Mouse (Mus musculus) thymus, adult 2 months (tissue): ENCODE measurements around the gene Xndc1. TPM values are rescaled to one million over a fixed set of nuclear protein-coding genes. Genes with fewer than 3 reads are reported as not detected.
"Not testable (repeated sequence)": the region's sequence is repeated elsewhere in the genome, so short reads cannot be mapped to it uniquely, and the experiment has no call there.

ENCODE experiments used
- DNase-seq: peaks from one replicate; pipeline ENCODE4 v3.0.0; 2021
- H3K27ac ChIP-seq: fragments of 200-500 bp; 2 replicates; pipeline ENCODE4 v1.5.1; 2012; ENCODE audit warnings: low read length, control low read depth; ENCODE audit not compliant: control insufficient read depth, insufficient read depth
- H3K27me3 ChIP-seq: fragments of 200-500 bp; 2 replicates; pipeline ENCODE4 v1.6.1; 2012; ENCODE audit warnings: mild to moderate bottlenecking, low read length, moderate library complexity, mixed read lengths; ENCODE audit not compliant: control insufficient read depth, insufficient read depth
- H3K36me3 ChIP-seq: fragments of 200-500 bp; 2 replicates; pipeline ENCODE4 v1.6.1; 2012; ENCODE audit warnings: mild to moderate bottlenecking, low read length, moderate library complexity; ENCODE audit not compliant: control insufficient read depth, insufficient read depth
- H3K4me1 ChIP-seq: fragments of 200-500 bp; replicated peaks from 2 replicates; pipeline ENCODE4 v1.6.1; 2012; ENCODE audit warnings: low read length; ENCODE audit not compliant: control insufficient read depth, insufficient read depth
- H3K4me3 ChIP-seq: fragments of 200-500 bp; 2 replicates; pipeline ENCODE4 v1.5.1; 2012; ENCODE audit warnings: mild to moderate bottlenecking, low read length, control low read depth, moderate library complexity; ENCODE audit not compliant: control insufficient read depth, insufficient read depth
- CTCF ChIP-seq: fragments of 200-500 bp; IDR thresholded peaks from 2 replicates; pipeline ENCODE4 v1.5.1; 2012; ENCODE audit warnings: mild to moderate bottlenecking, control low read depth, low read length, moderate library complexity, borderline replicate concordance; ENCODE audit not compliant: control insufficient read depth, poor library complexity, insufficient read depth; ENCODE audit errors: extremely low read depth
- POLR2A ChIP-seq: fragments of 200-500 bp; IDR thresholded peaks from 2 replicates; pipeline ENCODE4 v1.6.1; 2012; ENCODE audit warnings: mild to moderate bottlenecking, low read length, control low read depth, moderate library complexity; ENCODE audit not compliant: control insufficient read depth, poor library complexity, insufficient read depth; ENCODE audit errors: extremely low read depth
- WGBS: fragments of 180-500 bp; shearing (Covaris S2); methylation state at CpG from one replicate; pipeline ENCODE4 v1.1.7; 2018; 5-methylcytosine and 5-hydroxymethylcytosine counted together
- polyA plus RNA-seq: library from polyadenylated mRNA; depleted of rRNA; stranded (reverse); fragments of >200 nt; gene quantifications from 2 replicates; pipeline ENCODE4 v1.2.3, GENCODE M21; 2012

The Xndc1 gene
- polyA plus RNA-seq, 1 experiment: 47.7 TPM

DNA sequence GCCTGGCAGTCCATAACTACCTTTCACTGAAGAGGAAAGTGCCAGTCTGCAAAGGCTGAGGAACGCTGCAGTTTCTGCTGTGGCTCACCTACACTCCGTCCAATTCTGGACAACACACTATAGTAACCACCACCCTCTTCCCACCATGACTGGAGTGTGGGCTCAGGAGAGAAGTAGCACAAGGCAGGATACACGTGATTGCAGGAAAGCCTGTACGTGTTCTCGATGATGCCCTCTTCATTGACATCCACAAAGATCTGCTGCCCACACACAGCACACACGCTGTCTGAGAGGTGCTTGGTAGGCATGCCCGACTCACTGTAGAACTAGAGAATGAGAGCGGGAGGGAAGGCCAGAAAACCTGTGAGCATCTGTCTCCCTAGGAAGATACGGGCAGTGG, 41.5 kb upstream of the Xndc1 start:
- WGBS: 97% methylated on average over 9 of the region's 9 CpGs
- Histone ChIP-seq H3K36me3 (peaks cover 27% of the 10 kb centered on the region), H3K4me3 (no peak overlapping the region), H3K27ac (no peak overlapping the region), H3K4me1 (no peaks in the 10 kb centered on the region), H3K27me3 (no peaks in the 10 kb centered on the region)
- no peak for DNase-seq
- TF ChIP-seq CTCF (no peak), POLR2A (no peak)

GRCm38 (mm10) chr7:102025187-102026119, 39.9 kb upstream of the Xndc1 start:
- 94% methylated on average over 2 of the region's 2 CpGs for WGBS
- TF ChIP-seq CTCF (no peak), POLR2A (no peak)
- H3K4me1 ChIP-seq: no peaks in the 10 kb centered on the region
- H3K36me3 ChIP-seq: peaks cover 37% of the 10 kb centered on the region
- H3K27ac ChIP-seq: no peak overlapping the region
- H3K4me3 ChIP-seq: no peak overlapping the region
- H3K27me3 ChIP-seq: no peaks in the 10 kb centered on the region
- no peak for DNase-seq

DNA sequence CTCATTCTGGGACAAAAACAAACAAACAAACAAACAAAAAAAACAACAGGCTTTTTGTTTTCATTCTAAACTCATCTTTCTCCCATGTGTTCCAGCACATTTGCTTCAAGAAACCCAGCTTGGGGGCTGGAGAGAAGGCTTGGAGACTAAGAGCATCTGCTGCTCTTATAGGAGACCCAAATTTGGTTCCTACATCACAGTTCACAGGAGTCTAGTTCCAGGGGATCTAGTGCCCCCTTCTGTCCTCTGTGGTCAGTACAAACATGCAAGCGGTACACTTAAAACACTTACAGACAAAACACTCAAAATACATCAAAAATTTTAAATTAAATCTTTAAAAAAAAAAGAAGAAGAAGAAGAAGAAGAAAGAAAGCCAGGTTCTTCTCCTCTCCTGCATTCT, 30.4 kb upstream of the Xndc1 start:
- Histone ChIP-seq H3K27me3 (no peaks in the 10 kb centered on the region), H3K36me3 (peaks cover 60% of the 10 kb centered on the region), H3K4me1 (no peaks in the 10 kb centered on the region), H3K27ac (no peak overlapping the region), H3K4me3 (no peak overlapping the region)
- no peak for DNase-seq
- TF ChIP-seq CTCF (no peak), POLR2A (no peak)
- 96% methylated on average over 1 of the region's 1 CpGs for WGBS

- H3K4me1 ChIP-seq: no peaks in the 10 kb centered on the region
- peaks cover 58% of the 10 kb centered on the region for H3K36me3 ChIP-seq
- WGBS: 95% methylated on average over 2 of the region's 2 CpGs
- no peak overlapping the region for H3K27ac ChIP-seq
- H3K27me3 ChIP-seq: no peaks in the 10 kb centered on the region
- no peak for DNase-seq
- TF ChIP-seq POLR2A (no peak), CTCF (no peak)
- no peak overlapping the region for H3K4me3 ChIP-seq
Observed at GRCm38 (mm10) chr7:102035534-102035933, 29.8 kb upstream of the Xndc1 start.

- H3K4me1 ChIP-seq: no peaks in the 10 kb centered on the region
- no peak overlapping the region for H3K27ac ChIP-seq
- DNase-seq: no peak
- no peak for TF ChIP-seq CTCF
- TF ChIP-seq POLR2A: no peak
- H3K4me3 ChIP-seq: no peak overlapping the region
- H3K27me3 ChIP-seq: no peaks in the 10 kb centered on the region
- WGBS: 95% methylated on average over 3 of the region's 3 CpGs
- H3K36me3 ChIP-seq: peaks cover 49% of the 10 kb centered on the region
Observed at GRCm38 (mm10) chr7:102037318-102037717, 28.0 kb upstream of the Xndc1 start.

DNA sequence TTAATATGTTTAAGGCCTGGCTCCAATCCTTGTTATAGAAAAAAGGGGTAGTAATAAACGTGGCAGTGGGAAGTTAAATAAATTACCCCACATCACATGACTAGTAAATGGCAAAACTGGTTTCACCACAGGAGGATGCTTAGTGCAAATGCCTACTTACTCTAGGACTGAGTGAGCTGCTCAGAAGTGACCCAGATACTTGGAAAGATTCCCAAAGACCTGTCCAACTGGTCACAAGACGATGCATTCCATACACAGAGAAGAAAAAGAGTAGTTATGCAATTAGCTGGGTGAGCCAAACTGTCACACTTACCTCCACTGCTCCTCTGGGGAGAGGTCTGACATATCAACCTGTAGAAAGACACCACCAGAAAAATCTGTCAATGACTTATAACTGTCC, 23.0 kb upstream of the Xndc1 start:
- DNase-seq: no peak
- TF ChIP-seq POLR2A: no peak
- no peak for TF ChIP-seq CTCF
- Histone ChIP-seq H3K27me3 (no peaks in the 10 kb centered on the region), H3K36me3 (peaks cover 18% of the 10 kb centered on the region), H3K4me1 (no peaks in the 10 kb centered on the region; the same call in 1 of the 2 replicates), H3K27ac (no peak overlapping the region), H3K4me3 (no peak overlapping the region)
- 72% methylated on average over 2 of the region's 2 CpGs for WGBS

DNA sequence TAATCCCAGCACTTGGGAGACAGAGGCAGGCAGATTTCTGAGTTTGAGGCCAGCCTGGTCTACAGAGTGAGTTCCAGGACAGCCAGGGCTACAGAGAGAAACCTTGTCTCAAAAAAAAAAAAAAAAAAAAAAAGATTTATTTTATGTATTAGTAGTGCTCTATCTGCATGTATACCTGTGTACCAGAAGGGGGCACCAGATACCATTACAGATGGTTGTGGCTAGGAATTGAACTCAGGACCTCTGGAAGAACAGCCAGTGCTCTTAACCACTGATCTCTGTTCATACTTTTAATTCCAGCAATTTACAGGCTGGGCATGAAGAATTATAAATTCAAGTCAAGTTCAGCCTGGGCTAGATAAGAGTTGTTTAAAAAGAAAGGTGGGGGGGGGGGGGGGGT, 16.8 kb upstream of the Xndc1 start:
- H3K4me1 ChIP-seq, H3K36me3 ChIP-seq, H3K27me3 ChIP-seq, H3K27ac ChIP-seq, H3K4me3 ChIP-seq, DNase-seq: not testable (repeated sequence)
